Mouse (Mus musculus): ENCODE measurements around the gene Rd3. TPM values are rescaled to one million over a fixed set of nuclear protein-coding genes. Genes with fewer than 3 reads are reported as not detected.

Gene Rd3
- total and polyA plus RNA-seq, 3 experiments, result 0.25 to 0.47 (median 0.44) TPM

DNA sequence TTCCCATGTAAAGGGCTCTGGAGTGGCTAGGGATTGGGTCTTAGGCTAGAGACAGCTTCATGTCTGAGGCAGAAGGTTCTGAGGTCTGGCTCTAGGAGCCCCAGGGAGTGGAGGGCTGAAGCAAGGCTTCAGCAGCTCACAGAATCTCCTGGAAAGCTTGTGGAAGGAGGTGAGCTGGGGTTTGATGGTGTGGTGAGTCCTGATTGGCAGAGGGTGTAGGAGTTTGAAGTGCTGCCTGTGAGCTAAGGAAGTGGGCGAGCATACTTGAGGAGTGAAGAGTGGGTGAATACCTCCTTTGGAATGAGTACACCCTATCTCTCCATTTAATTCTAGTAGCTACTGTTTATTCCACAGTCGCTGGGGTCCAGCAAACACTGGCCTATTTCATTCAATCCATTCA, 26.6 kb upstream of the Rd3 start:
- H3K36me3 ChIP-seq (replicated peaks in 1 of 2; ENCODE audit: control insufficient read depth in 1 of 2, insufficient read depth in 1 of 2, low read length in 1 of 2), result no peaks in the 10 kb centered on the region
- in situ Hi-C loops (cut with MboI; ENCODE audit: low pct_ligation_motif_present, low pct_unique_long_range_greater_than_20kb, low sequenced_read_pairs), result no loop called here
- no peak for DNase-seq (ENCODE audit: extremely low read depth)
- dilution Hi-C loops (cut with MboI; ENCODE audit: extremely low pct_ligation_motif_present, extremely low pct_unique_long_range_greater_than_20kb, low sequenced_read_pairs), result no loop called here
- H3K9ac ChIP-seq (ENCODE audit: insufficient read depth, low read depth), result no peak overlapping the region
- no peaks in the 10 kb centered on the region for H3K79me2 ChIP-seq (replicated peaks; ENCODE audit: control insufficient read depth, extremely low read depth, insufficient read depth, poor library complexity, severe bottlenecking)
- H3K4me3 ChIP-seq (replicated peaks in 1 of 3; ENCODE audit: low read depth in 2 of 3, low read length in 2 of 3, poor library complexity in 1 of 3), result no peak overlapping the region
- H3K4me1 ChIP-seq (ENCODE audit: control insufficient read depth in 1 of 2, insufficient read depth in 2 of 2), result peaks cover 16 to 49% of the 10 kb centered on the region in 2 experiments
- H3K4me2 ChIP-seq (ENCODE audit: insufficient read depth, low read depth, poor library complexity, severe bottlenecking), result no peak overlapping the region
- TF ChIP-seq ZKSCAN1 (IDR thresholded peaks at IDR 0.05; ENCODE audit: borderline replicate concordance, low read depth, low read length), result no peak
- no peak for TF ChIP-seq ZMIZ1 (IDR thresholded peaks at IDR 0.05; ENCODE audit: low read depth, low read length)
- no peak for TF ChIP-seq MAX (IDR thresholded peaks at IDR 0.05; ENCODE audit: low read length)
- TF ChIP-seq MYC (IDR thresholded peaks at IDR 0.05; ENCODE audit: low read depth, low read length), result no peak
- TF ChIP-seq UBTF (IDR thresholded peaks at IDR 0.05; ENCODE audit: low read depth, low read length), result no peak
- TF ChIP-seq RAD21 (IDR thresholded peaks at IDR 0.05; ENCODE audit: low read depth, low read length), result no peak
- no peak for TF ChIP-seq USF1 (IDR thresholded peaks at IDR 0.05; ENCODE audit: low read depth, low read length)
- no peak for TF ChIP-seq ELF1 (IDR thresholded peaks at IDR 0.05; ENCODE audit: low read depth, low read length)
- TF ChIP-seq SMC3 (IDR thresholded peaks at IDR 0.05; ENCODE audit: low read depth, low read length), result no peak
- no peak for TF ChIP-seq IRF4 (IDR thresholded peaks at IDR 0.05; ENCODE audit: low read depth, low read length)
- no peak for TF ChIP-seq BHLHE40 (IDR thresholded peaks at IDR 0.05; ENCODE audit: low read depth, low read length)
- H3K9me3 ChIP-seq (replicated peaks; ENCODE audit: low read length), result no peaks in the 10 kb centered on the region
- no peak overlapping the region for H3K27ac ChIP-seq (ENCODE audit: insufficient read depth, low read depth)
- H3K27me3 ChIP-seq (replicated peaks), result no peaks in the 10 kb centered on the region

DNA sequence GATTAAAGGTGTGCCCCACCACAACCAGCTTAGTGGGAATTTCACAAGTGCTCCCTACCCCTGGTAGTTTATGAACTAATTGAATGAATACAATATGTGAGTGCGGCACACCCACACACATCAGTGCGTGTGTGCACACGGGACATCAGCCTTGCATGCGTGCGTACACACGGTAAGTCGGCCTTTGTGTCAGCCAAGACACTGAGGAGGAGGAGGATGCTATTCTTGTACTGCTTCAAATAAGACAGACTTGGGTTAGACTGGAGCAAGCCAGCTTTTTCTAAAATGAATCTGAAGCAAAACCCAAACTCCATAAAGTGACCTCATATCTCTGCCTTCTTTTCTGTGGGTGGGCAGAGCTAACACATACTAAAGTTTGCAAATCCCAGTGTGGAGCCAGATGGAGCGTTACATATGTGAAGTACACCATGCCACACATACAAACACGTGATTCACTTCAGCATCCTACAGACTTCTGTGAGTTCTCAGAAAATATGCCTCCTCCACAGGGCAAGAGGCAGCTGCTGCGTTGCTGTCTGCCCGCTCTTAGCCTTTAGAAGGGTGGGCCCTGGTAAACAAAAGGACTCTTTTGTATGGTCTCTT, 24.3 kb upstream of the Rd3 start:
- H3K4me3 ChIP-seq (replicated peaks in 1 of 3; ENCODE audit: low read depth in 2 of 3, low read length in 2 of 3, poor library complexity in 1 of 3), result no peak overlapping the region
- no peak overlapping the region for H3K9ac ChIP-seq (ENCODE audit: insufficient read depth, low read depth)
- H3K27me3 ChIP-seq (replicated peaks), result no peaks in the 10 kb centered on the region
- H3K27ac ChIP-seq (ENCODE audit: insufficient read depth, low read depth), result no peak overlapping the region
- peaks cover 17 to 41% of the 10 kb centered on the region in 2 experiments for H3K4me1 ChIP-seq (ENCODE audit: control insufficient read depth in 1 of 2, insufficient read depth in 2 of 2)
- H3K79me2 ChIP-seq (replicated peaks; ENCODE audit: control insufficient read depth, extremely low read depth, insufficient read depth, poor library complexity, severe bottlenecking), result no peaks in the 10 kb centered on the region
- dilution Hi-C loops (cut with MboI; ENCODE audit: extremely low pct_ligation_motif_present, extremely low pct_unique_long_range_greater_than_20kb, low sequenced_read_pairs) (no loop called here), in situ Hi-C loops (cut with MboI; ENCODE audit: low pct_ligation_motif_present, low pct_unique_long_range_greater_than_20kb, low sequenced_read_pairs) (no loop called here)
- no peaks in the 10 kb centered on the region for H3K9me3 ChIP-seq (replicated peaks; ENCODE audit: low read length)
- H3K36me3 ChIP-seq (replicated peaks in 1 of 2; ENCODE audit: control insufficient read depth in 1 of 2, insufficient read depth in 1 of 2, low read length in 1 of 2), result no peaks in the 10 kb centered on the region
- TF ChIP-seq ETS1 (conservative IDR thresholded peaks at IDR 0.05; ENCODE audit: low read depth, low read length), result no peak
- no peak for TF ChIP-seq CHD1 (IDR thresholded peaks at IDR 0.05; ENCODE audit: low read depth, low read length)
- TF ChIP-seq SMC3 (IDR thresholded peaks at IDR 0.05; ENCODE audit: low read depth, low read length), result no peak
- TF ChIP-seq UBTF (IDR thresholded peaks at IDR 0.05; ENCODE audit: low read depth, low read length), result no peak
- no peak for TF ChIP-seq SIN3A (IDR thresholded peaks at IDR 0.05; ENCODE audit: low read length)
- no peak for TF ChIP-seq ZMIZ1 (IDR thresholded peaks at IDR 0.05; ENCODE audit: low read depth, low read length)
- no peak for TF ChIP-seq MAZ (IDR thresholded peaks at IDR 0.05; ENCODE audit: low read depth, low read length)
- TF ChIP-seq USF1 (IDR thresholded peaks at IDR 0.05; ENCODE audit: low read depth, low read length), result no peak
- TF ChIP-seq JUND (conservative IDR thresholded peaks at IDR 0.05; ENCODE audit: low read depth, low read length), result no peak
- no peak for TF ChIP-seq CTCF (conservative IDR thresholded peaks at IDR 0.05 in 1 of 2, IDR thresholded peaks at IDR 0.05 in 1 of 2; ENCODE audit: low read depth in 2 of 2, low read length in 2 of 2)
- TF ChIP-seq MAX (IDR thresholded peaks at IDR 0.05; ENCODE audit: low read length), result no peak
- TF ChIP-seq USF2 (conservative IDR thresholded peaks at IDR 0.05; ENCODE audit: low read depth, low read length), result no peak
- no peak for TF ChIP-seq CHD2 (IDR thresholded peaks at IDR 0.05; ENCODE audit: low read length)
- TF ChIP-seq POLR2A (IDR thresholded peaks at IDR 0.05; ENCODE audit: low read depth, low read length), result no peak
- no peak for TF ChIP-seq POLR2AphosphoS2 (IDR thresholded peaks at IDR 0.05; ENCODE audit: low read depth, low read length)
- no peak for TF ChIP-seq JUN (IDR thresholded peaks at IDR 0.05; ENCODE audit: insufficient read depth, low read depth, low read length)
- no peak for TF ChIP-seq MXI1 (IDR thresholded peaks at IDR 0.05; ENCODE audit: low read depth, low read length)
- no peak for DNase-seq (ENCODE audit: extremely low read depth)
- no peak overlapping the region for H3K4me2 ChIP-seq (ENCODE audit: insufficient read depth, low read depth, poor library complexity, severe bottlenecking)

Data from CH12.LX (cell line).